Mouse (Mus musculus) adrenal gland, adult 18-20 months (tissue): ENCODE results near the gene Frat1. TPM values are rescaled to one million over a fixed set of nuclear protein-coding genes. Genes with fewer than 3 reads are reported as not detected.

ENCODE experiments used
- DNase-seq, 2 experiments: peaks; one replicate each; pipeline ENCODE4 v3.0.0; 2021 to 2022; ENCODE audit warnings: low spot score in 2 of 2
- long read RNA-seq, 2 experiments: library from polyadenylated mRNA; stranded (forward); transcript quantifications; one replicate each; pipeline ENCODE4 v2.0.0; 2021
- total RNA-seq, 2 experiments: library from RNA; stranded (reverse); gene quantifications; 1 replicate in 1 of 2; 2 replicates in 1 of 2; pipeline ENCODE4 v1.2.3; 2021

Frat1 gene
- total RNA-seq, result 1 to 10 TPM; 4.1 to 4.9 TPM
- long read RNA-seq, experiment 1, partial matches to known transcripts, result 0 of 1 reads
- long read RNA-seq, experiment 1, other reads (novel, unspliced or antisense), result 0 of 1 reads
- long read RNA-seq, experiment 2, partial matches to known transcripts, result 0 of 1 reads
- long read RNA-seq, experiment 2, other reads (novel, unspliced or antisense), result 0 of 1 reads

GRCm38 (mm10) chr19:41829381-41830105 is at the start of gene Frat1:
Gene Frat1, plus strand, starts transcription at chr19:41829970.
- DNase-seq, result peak; percentile 84 to 88

GRCm38 (mm10) chr19:41786896-41787295 is 42.9 kb upstream of the Frat1 start:
- DNase-seq, result no peak

- no peak for DNase-seq
Observed at GRCm38 (mm10) chr19:41789110-41789961, 40.4 kb upstream of the Frat1 start.

- DNase-seq, result no peak
Observed at GRCm38 (mm10) chr19:41791384-41791783, 38.4 kb upstream of the Frat1 start.

- DNase-seq, result no peak
Observed at GRCm38 (mm10) chr19:41792934-41793486, 36.8 kb upstream of the Frat1 start.

- DNase-seq, result no peak
Observed at GRCm38 (mm10) chr19:41794017-41794416, 35.8 kb upstream of the Frat1 start.

GRCm38 (mm10) chr19:41794901-41795300 is 34.9 kb upstream of the Frat1 start:
- no peak for DNase-seq

GRCm38 (mm10) chr19:41796148-41796760 is 33.5 kb upstream of the Frat1 start:
- no peak for DNase-seq

- DNase-seq, result no peak
Observed at GRCm38 (mm10) chr19:41796789-41797327, 32.9 kb upstream of the Frat1 start.

- DNase-seq, result no peak
Observed at GRCm38 (mm10) chr19:41797536-41797935, 32.2 kb upstream of the Frat1 start.

- DNase-seq, result no peak
Observed at GRCm38 (mm10) chr19:41800451-41800850, 29.3 kb upstream of the Frat1 start.

GRCm38 (mm10) chr19:41800986-41801741 is 28.6 kb upstream of the Frat1 start:
- DNase-seq, result peak; percentile 23 to 31

GRCm38 (mm10) chr19:41801742-41802369 is 27.9 kb upstream of the Frat1 start, which contains the start of gene Arhgap19:
Gene Arhgap19, minus strand, starts transcription at chr19:41802047.
- DNase-seq, result peak; percentile 79 to 80

GRCm38 (mm10) chr19:41803322-41803721 is 26.4 kb upstream of the Frat1 start:
- DNase-seq, result no peak

GRCm38 (mm10) chr19:41805831-41806230 is 23.9 kb upstream of the Frat1 start:
- no peak for DNase-seq

GRCm38 (mm10) chr19:41807497-41807896 is 22.3 kb upstream of the Frat1 start:
- no peak for DNase-seq

GRCm38 (mm10) chr19:41808104-41808634 is 21.6 kb upstream of the Frat1 start:
- DNase-seq, result no peak

- no peak for DNase-seq
Observed at GRCm38 (mm10) chr19:41810074-41810473, 19.7 kb upstream of the Frat1 start.

GRCm38 (mm10) chr19:41812525-41812924 is 17.2 kb upstream of the Frat1 start:
- DNase-seq, result no peak
